Mouse (Mus musculus): Measurements from ENCODE around the gene Ldhc.
A peak's percentile ranks its signal among the peaks of the same experiment; 100 is the strongest.
"Not testable (repeated sequence)": the region's sequence is repeated elsewhere in the genome, so short reads cannot be mapped to it uniquely, and the experiment has no call there.

Gene Ldhc

DNA sequence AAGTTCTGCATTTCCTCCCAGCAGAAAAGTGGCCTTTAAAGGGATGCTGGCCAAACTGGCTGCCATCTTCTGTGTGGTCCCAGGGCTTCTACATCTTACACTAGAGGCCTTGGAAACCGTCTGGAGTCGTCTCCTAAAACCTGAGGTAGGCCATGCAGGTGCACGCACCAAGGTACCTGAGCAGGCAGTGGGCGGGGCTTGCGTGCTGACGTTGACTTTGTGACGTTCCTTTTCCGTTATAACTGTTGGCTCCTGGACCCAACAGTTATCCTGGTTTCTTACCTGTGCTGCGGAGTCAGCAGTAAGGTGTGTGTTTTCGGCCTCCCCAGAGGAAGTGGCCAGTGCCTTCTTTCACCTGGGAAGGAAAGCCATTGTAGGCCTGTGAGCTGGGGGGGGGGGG, at the start of gene Ldhc:
TSS of gene Ldhc (plus strand) at position 208 of the 400 bp plus-strand sequence.
- DNase-seq: no peak

DNA sequence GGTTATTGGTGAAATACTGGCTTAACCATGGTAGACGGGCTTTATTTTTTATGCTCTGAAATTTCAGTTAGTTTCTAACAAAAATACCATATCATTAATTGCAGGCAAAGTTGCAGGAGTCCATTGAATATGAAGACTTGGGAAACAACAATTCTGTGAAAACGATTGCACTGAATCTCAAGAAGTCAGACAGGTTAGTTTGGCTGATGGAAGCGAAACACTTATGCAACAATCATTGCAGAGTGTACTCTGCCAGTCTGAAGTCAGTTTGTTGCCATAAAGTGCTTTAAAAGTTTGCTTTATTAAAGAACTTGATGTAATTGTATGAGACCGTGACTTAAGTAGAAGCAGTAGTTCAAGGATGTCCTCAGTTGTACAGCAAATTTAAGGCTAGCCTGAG, 47.0 kb upstream of the Ldhc start:
- DNase-seq: no peak

DNA sequence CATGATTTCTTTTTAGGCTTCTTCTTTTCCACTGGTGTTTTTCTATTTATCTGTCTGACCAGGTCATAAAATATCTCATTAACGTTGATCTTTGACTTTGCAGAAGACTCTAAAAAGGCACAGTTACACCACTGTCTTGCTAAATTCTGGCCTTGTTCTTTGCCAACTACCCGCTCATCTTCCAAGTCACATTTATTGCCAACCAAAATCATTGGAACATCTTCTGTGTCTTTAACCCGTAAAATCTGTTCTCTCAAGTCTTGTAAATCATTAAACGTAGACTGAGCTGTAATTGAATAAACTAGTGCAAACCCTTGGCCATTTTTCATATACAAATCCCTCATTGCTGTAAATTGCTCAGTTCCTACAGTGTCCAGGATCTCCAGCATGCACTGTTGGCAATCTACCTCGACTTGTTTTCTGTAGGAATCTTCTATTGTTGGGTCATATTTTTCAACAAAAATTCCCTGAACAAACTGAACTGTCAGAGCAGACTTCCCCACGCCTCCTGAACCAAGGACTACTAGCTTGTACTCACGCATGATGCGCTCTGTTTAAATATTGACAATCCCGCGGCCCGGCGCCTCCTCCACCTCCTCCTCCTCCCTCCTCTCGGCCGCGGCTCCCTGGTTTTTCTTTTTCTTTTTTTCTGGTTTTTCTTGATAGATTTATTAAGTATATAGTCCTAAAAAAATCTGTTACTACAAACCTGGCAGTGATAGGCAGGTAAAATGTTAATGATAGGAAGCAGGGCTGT, 39.9 kb upstream of the Ldhc start:
- not testable (repeated sequence) for DNase-seq

DNA sequence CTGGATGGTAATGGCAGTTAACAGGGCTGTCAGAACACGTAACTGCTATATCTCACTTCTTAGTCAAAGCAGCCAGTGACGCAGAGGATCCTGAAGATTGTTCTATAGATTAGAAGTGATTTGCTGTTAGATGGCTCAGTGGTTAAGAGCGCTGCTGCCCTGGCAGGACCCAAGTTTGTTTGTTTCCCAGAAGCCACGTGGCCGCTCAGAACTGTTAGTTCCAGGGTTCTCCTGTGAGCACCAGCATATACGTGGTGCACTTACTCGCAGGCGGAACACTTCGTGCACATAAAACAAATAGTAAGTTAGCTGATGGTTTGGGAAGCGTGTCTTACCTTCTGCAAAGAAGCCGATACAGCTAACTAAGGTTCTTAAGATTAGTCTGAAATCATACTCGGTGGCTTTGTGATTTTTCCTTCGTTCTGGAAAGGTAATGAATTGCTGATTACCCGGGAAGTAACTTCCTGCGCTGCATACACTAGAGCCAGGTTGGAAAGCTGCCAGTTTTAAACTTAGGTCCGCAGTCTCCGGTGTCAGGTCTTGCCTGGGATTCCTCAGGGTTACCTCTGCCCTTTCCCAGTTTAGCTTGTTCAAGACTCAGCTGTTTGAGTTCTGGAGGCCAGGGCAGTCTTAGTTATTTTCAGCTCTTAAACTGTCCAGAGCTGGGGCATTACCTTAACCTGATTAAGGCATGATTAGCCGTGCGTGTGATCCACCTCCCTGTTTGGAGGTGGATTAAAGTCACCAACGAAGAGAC, 33.8 kb upstream of the Ldhc start:
- DNase-seq: no peak

DNA sequence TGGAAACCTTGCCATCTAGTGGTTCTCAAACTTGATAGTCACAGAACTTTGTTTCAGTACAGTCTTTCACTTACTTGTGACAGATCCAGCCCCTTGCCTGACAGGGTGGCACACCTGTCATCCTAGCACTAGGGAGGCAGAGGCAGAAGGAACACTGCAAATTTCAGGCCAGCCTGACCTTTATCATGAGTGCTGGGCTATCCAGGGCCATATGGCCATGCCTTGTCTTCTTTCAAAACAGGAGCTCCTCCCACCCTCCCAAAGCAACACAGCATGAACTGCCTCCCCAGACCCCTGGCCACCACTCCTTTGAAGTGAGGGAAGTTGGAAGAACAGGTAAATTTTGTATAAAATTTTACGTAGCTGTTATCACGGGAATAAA, 33.2 kb upstream of the Ldhc start:
- no peak for DNase-seq

GRCm38 (mm10) chr7:46829911-46830310, 31.1 kb upstream of the Ldhc start:
- DNase-seq: no peak

GRCm38 (mm10) chr7:46830799-46831590, 30.0 kb upstream of the Ldhc start:
- no peak for DNase-seq

DNA sequence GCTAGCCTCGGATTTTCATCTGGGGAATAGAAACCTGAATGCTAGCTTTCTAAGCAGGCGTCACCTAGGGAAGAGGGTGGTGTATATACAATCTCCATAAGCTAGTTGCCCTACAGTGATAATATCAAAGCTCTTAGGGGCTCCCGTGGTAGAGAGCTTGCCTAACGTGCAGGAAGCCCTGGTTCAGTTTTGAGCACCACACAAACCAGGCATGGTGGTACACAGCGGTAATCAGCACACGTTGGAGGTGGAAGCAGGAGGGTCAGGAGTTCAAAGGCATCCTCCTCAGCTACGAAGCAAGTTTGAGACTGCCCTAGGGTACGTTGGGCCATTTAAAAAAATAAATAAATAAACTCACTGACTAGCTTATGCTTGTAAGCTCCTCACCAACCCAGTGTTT, 29.3 kb upstream of the Ldhc start:
- no peak for DNase-seq

DNA sequence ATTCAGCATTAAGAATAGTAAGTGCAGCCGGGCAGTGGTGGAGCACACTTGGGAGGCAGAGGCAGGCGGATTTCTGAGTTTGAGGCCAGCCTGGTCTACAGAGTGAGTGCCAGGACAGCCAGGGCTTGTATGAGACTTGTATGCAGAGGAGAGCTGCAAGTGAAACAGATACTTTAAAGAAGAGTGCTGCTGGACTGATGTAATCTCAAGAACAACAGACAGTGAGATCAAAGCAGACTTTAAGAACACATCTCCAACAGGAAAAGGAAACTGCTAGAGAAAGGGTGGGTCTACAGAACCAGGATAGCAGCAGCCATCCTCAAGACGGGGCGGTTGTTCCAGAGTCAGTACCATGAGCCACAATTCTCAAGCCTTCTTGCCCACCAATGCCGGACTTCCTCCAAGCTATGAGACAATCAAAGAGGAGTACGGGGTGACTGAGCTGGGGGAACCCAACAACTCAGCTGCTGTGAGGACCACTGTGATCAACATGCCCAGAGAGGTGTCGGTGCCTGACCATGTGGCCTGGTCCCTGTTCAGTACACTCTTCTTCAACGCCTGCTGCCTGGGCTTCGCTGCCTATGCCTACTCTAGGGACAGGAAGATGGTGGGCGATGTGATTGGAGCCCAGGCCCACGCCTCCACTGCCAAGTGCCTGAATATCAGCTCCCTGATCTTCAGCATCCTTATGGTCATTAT, 28.7 kb upstream of the Ldhc start:
- DNase-seq: not testable (repeated sequence)

DNA sequence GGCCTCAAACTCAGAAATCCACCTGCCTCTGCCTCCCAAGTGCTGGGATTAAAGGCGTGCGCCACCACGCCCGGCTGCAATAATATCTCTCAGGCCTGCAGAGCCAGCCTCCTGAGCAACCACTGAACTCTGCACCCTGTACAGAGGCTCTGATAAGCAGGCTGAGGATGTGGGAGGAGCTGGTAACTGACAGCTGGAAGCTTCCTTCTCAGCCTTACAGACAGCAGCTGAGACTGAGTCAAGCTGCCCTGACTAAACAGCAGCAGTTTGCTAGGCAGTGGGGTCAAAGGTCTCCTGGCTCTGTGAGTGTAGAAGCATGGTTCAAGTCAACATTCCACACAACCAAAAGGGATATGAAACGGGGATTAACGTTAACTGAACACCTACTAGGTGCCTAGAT, 27.7 kb upstream of the Ldhc start:
- no peak for DNase-seq

- no peak for DNase-seq
Observed at GRCm38 (mm10) chr7:46833670-46834255, 27.2 kb upstream of the Ldhc start.

DNA sequence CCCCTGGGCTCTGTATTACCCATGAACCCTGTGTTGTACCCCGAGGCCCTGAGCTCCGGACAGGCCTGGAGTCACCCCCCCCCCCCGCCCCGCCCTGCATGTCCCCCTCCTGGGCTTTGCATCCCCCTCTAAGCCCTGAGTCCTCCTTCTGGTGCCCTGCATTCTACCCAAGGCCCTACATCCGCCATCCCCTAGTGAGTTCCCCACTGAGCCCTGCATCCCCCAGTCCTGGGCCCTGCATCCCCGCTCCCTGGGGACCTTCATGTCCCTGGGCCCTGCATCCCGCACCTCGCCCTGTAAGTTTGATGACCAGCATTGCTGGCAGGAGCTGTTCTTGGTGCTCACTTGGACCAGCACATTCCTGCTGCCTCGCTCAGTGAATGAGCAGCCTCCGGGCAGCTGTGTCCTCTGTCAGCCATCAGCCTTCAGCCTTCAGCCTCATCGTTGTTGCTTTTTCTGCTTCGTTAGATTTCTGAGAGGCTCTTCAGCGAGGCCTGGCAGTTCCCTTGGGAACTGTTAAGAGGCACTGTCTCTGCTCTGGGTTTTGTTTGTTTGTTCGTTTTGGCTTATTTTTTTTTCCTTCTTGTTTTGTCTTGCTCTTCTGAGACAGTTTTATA, 25.9 kb upstream of the Ldhc start:
- no peak for DNase-seq

GRCm38 (mm10) chr7:46836357-46836756, 24.6 kb upstream of the Ldhc start:
- DNase-seq: no peak

- no peak for DNase-seq
Observed at GRCm38 (mm10) chr7:46837073-46837472, 23.9 kb upstream of the Ldhc start.

DNA sequence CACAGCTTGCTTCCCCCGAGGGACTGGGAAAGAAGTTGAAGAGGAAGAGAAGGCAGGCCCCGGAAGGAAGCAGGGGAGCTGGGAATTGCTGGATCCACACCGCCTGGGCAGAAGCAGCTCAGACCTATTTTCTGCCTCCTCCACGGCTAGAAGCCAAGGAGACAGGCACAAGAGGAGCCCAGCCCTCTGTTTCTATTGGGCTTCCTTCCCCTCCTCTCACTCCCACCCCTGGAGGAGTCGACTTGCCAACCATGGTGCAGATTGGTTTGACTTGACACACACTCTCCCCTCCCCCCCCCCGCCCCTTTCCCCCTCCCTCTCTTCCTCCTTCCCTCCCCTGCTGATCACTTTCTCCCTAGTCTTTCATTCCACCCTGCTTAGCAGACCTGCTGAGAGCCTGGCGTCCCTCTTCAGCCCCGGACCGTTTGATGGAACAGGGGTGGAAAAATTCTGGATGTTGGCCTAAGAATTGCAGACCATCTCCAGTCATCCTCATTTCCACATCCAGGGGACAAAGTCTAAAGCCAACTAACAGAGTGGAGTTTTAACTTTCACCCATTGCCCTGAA, 22.8 kb upstream of the Ldhc start:
- no peak for DNase-seq

DNA sequence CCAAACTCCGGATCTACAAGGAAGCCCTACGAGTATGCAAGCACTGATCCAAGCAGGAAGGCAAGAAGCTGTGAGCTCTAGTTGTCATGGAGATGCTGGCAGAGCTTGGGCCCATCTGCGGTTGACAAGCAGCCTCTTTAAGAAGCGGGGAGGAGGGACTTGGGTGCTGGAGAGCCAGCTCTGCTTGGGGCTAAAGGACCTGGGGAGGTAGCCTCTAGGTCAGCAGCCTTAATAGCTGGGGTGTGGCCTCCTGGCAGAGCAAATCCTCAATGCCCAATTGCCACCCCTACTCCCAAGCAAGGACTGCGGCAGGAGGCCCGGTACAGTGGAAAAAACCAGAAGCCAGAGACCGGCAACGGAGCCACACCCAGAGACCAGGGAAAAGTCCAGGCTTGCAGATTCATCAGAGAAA, 22.1 kb upstream of the Ldhc start:
- DNase-seq: peak in 1 of 2 experiments; percentile 5

GRCm38 (mm10) chr7:46839446-46839845, 21.6 kb upstream of the Ldhc start:
- DNase-seq: no peak

DNA sequence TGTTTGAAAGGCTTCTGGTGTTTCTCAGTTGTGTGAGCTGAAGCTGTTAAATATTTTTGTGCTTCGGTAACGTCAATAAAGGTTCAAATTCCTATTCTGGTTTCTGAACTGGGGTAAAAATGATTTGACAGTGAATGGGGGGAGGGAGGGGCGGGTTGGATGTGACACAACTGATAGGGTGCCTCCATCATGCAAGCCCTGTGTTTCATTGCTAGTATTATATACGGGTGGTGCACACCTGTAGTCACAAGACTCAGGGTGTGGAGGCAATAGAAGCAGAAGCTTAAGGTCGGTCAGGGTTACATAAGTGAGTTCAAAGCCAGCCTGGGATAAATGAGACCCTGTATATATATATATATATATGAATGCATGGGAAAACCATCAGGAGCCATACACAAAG, 21.1 kb upstream of the Ldhc start:
- no peak for DNase-seq

GRCm38 (mm10) chr7:46840326-46840725, 20.7 kb upstream of the Ldhc start:
- no peak for DNase-seq

- no peak for DNase-seq
Observed at GRCm38 (mm10) chr7:46840787-46841525, 20.0 kb upstream of the Ldhc start, which contains the start of gene Ldha. Gene Ldha, plus strand, starts transcription at chr7:46841475.

DNA sequence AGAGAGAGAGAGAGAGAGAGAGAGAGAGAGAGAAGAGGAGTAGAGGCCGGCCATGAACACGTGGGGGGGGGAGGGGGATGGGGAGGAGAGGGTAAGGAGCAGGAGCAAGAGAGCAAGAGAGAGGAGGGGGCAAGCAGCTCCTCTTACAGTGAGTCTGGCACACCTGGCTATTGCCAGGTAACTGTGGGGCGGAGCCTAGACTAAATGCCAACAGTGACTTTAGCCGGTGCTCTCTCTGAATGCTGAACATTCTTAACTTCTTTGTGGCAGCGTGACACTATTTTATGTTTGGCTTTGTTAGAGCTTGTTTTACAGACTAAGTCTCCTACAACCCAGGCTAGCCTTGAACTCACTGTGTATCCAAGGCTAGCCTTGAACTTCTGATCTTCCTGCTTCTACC, 18.7 kb upstream of the Ldhc start:
- DNase-seq: no peak
